23 mouse cellular contexts compared by ENCODE assay signal in genomic region chr7:25606625-25607063, GRCm38 (mm10). TPM values are rescaled to one million over a fixed set of nuclear protein-coding genes. Genes with fewer than 3 reads are reported as not detected.
DNase-seq lines count a peak whose midpoint lies in the region; ATAC-seq and TF ChIP-seq lines count a peak whose summit lies in the region.
"Had no signal": no experiment of that assay in that cellular context is flagged by ENCODE, and none has a peak within 500 bp of the region (broad histone marks: within the 10 kb centered on the region; RNA-seq: fewer than 3 reads in every experiment).

No protein-coding gene starts in this region.

- 0 out of 2 replicates have a peak, but pooled peaks have one; percentile 19 for TF ChIP-seq EP300 in liver, postnatal 0 days (IDR thresholded peaks at IDR 0.05; ENCODE audit: low read depth)

- H3K9ac ChIP-seq in liver, postnatal 0 days (replicated peaks): no peak overlapping the region
- H3K9ac ChIP-seq: heart, embryonic 12.5 days; hindbrain, embryonic 15.5 days; lung, embryonic 15.5 days had no signal

- H3K36me3 ChIP-seq in liver, postnatal 0 days (replicated peaks; ENCODE audit: insufficient read depth, low read length): no peaks in the 10 kb centered on the region
- H3K36me3 ChIP-seq: heart, embryonic 12.5 days; hindbrain, embryonic 15.5 days; lung, embryonic 15.5 days had no signal

- TF ChIP-seq POLR2A in bone marrow macrophage, adult 2 months (IDR thresholded peaks at IDR 0.05; ENCODE audit: borderline replicate concordance, low read depth, low read length): no peak

- peak overlapping the region; percentile 39; the same call in 1 of the 2 replicates for H3K27ac ChIP-seq in liver, postnatal 0 days (ENCODE audit: low read depth)
- H3K27ac ChIP-seq in bone marrow macrophage, adult 2 months (ENCODE audit: insufficient read depth, low read depth, low read length): peak overlapping the region; percentile 86
- H3K27ac ChIP-seq: hindbrain, embryonic 15.5 days; lung, embryonic 15.5 days had no signal

- 31% methylated on average over 4 of the region's 4 CpGs for WGBS in liver, postnatal 0 days (ENCODE audit: insufficient replicate concordance)

- ATAC-seq in liver, postnatal 0 days: no peak
- peak; percentile 49 for ATAC-seq in megakaryocyte-erythroid progenitor cell, adult 5-6 weeks (replicated peaks; ENCODE audit: low FRiP score, low TSS enrichment, poor library complexity, severe bottlenecking)
- ATAC-seq: CD4-positive, CD25-positive, alpha-beta regulatory T cell, adult 4 months; midbrain, embryonic 16.5 days had no signal

- no peaks in the 10 kb centered on the region for H3K9me3 ChIP-seq in liver, postnatal 0 days (ENCODE audit: low read length)
- H3K9me3 ChIP-seq: hindbrain, embryonic 15.5 days; lung, embryonic 15.5 days had no signal

- peak overlapping the region; percentile 29; the same call in 1 of the 2 replicates for H3K4me2 ChIP-seq in liver, postnatal 0 days (ENCODE audit: low read depth, low read length)
- H3K4me2 ChIP-seq: heart, embryonic 12.5 days; hindbrain, embryonic 15.5 days; lung, embryonic 15.5 days had no signal

- H3K4me1 ChIP-seq in liver, postnatal 0 days (ENCODE audit: insufficient read depth): 0 out of 2 replicates have a peak, but pooled peaks cover 7% of the 10 kb centered on the region
- H3K4me1 ChIP-seq in bone marrow macrophage, adult 2 months (ENCODE audit: control insufficient read depth, insufficient read depth, low read length): peaks cover 25% of the 10 kb centered on the region
- H3K4me1 ChIP-seq: heart, embryonic 12.5 days; hindbrain, embryonic 15.5 days; lung, embryonic 15.5 days had no signal

- no peak overlapping the region for H3K4me3 ChIP-seq in liver, postnatal 0 days (ENCODE audit: low read depth, low read length)
- H3K4me3 ChIP-seq in bone marrow macrophage, adult 2 months (ENCODE audit: insufficient read depth, low read length): peak overlapping the region; percentile 29
- H3K4me3 ChIP-seq: heart, embryonic 12.5 days; hindbrain, embryonic 15.5 days; lung, embryonic 15.5 days had no signal

- TF ChIP-seq CTCF in liver, postnatal 0 days (IDR thresholded peaks at IDR 0.05; ENCODE audit: low read depth): no peak
- no peak for TF ChIP-seq CTCF in bone marrow macrophage, adult 2 months (IDR thresholded peaks at IDR 0.05; ENCODE audit: low read depth, low read length)

- no peaks in the 10 kb centered on the region for H3K27me3 ChIP-seq in liver, postnatal 0 days (ENCODE audit: insufficient read depth, low read length)
- H3K27me3 ChIP-seq: hindbrain, embryonic 15.5 days; lung, embryonic 15.5 days had no signal

- no peak for DNase-seq in liver, postnatal 0 days
- DNase-seq in liver: no peak
- no peak for DNase-seq in embryo, embryonic 11 days
- DNase-seq in cerebellum, postnatal 25 days: no peak
- DNase-seq in thymus, postnatal 36 days: no peak
- DNase-seq: adrenal gland, postnatal 10 days; cerebellum, adult 9-10 months; right cerebral cortex, postnatal 14 days; thymus, adult 18-20 months had no signal

RNA-seq across cellular contexts. Expression of gene Erich4, which starts 9.0 kb away (rescaled TPM):
- 0.20 TPM in 1 of 2 replicates, not detected in the other for polyA plus RNA-seq in liver, postnatal 0 days (2015; fragmentation: Nextera tagmentation; extraction: Ambion mirVana)
- not detected in 2 replicates for polyA plus RNA-seq in bone marrow macrophage, adult 2 months (2012; ENCODE audit: insufficient read depth, insufficient read length, missing spikeins)
- not detected in 2 replicates for total RNA-seq in megakaryocyte-erythroid progenitor cell, adult 5-6 weeks (2014; fragmentation: Nextera tagmentation)
- total RNA-seq in megakaryocyte-erythroid progenitor cell, adult 5-6 weeks (2017): not detected in 2 replicates
- total RNA-seq: adrenal gland, postnatal 10 days; gastrocnemius, postnatal 36 days; left cerebral cortex, postnatal 36 days; liver, adult 2 months had no signal
- polyA plus RNA-seq: CD4-positive, CD25-positive, alpha-beta regulatory T cell, adult 4 months; forebrain, embryonic 11.5 days; heart, embryonic 12.5 days; hindbrain, embryonic 15.5 days; liver, adult 2 months; lung, embryonic 15.5 days; midbrain, embryonic 16.5 days; neural tube, embryonic 11.5 days; stomach, embryonic 14.5 days; urinary bladder, adult 2 months had no signal

RNA-seq across cellular contexts. Expression of gene Dmac2, which starts 12.6 kb away (rescaled TPM):
- 12.2 and 13.7 TPM in 2 replicates for polyA plus RNA-seq in liver, postnatal 0 days (2015; fragmentation: Nextera tagmentation; extraction: Ambion mirVana)
- 41.2 and 47.8 TPM in 2 replicates for polyA plus RNA-seq in bone marrow macrophage, adult 2 months (2012; ENCODE audit: insufficient read depth, insufficient read length, missing spikeins)
- 22.5 and 24.2 TPM in 2 replicates for total RNA-seq in megakaryocyte-erythroid progenitor cell, adult 5-6 weeks (2014; fragmentation: Nextera tagmentation)
- total RNA-seq in megakaryocyte-erythroid progenitor cell, adult 5-6 weeks (2017): 30.4 and 35.9 TPM in 2 replicates

RNA-seq across cellular contexts. Expression of gene B3gnt8, which starts 19.8 kb away (rescaled TPM):
- 3.7 and 4.1 TPM in 2 replicates for polyA plus RNA-seq in liver, postnatal 0 days (2015; fragmentation: Nextera tagmentation; extraction: Ambion mirVana)
- 59.1 and 61.2 TPM in 2 replicates for polyA plus RNA-seq in bone marrow macrophage, adult 2 months (2012; ENCODE audit: insufficient read depth, insufficient read length, missing spikeins)
- total RNA-seq in megakaryocyte-erythroid progenitor cell, adult 5-6 weeks (2014; fragmentation: Nextera tagmentation): 8.2 TPM in 1 of 2 replicates, not detected in the other
- 0.19 and 0.46 TPM in 2 replicates for total RNA-seq in megakaryocyte-erythroid progenitor cell, adult 5-6 weeks (2017)

RNA-seq across cellular contexts. Expression of gene Bckdha, which starts 52.1 kb away (rescaled TPM):
- 106 and 123 TPM in 2 replicates for polyA plus RNA-seq in liver, postnatal 0 days (2015; fragmentation: Nextera tagmentation; extraction: Ambion mirVana)
- 56.1 and 59.3 TPM in 2 replicates for polyA plus RNA-seq in bone marrow macrophage, adult 2 months (2012; ENCODE audit: insufficient read depth, insufficient read length, missing spikeins)
- 20.2 and 27.4 TPM in 2 replicates for total RNA-seq in megakaryocyte-erythroid progenitor cell, adult 5-6 weeks (2014; fragmentation: Nextera tagmentation)
- 22.6 and 25.8 TPM in 2 replicates for total RNA-seq in megakaryocyte-erythroid progenitor cell, adult 5-6 weeks (2017)

RNA-seq across cellular contexts. Expression of gene Exosc5, which starts 52.3 kb away (rescaled TPM):
- 44.5 and 49.2 TPM in 2 replicates for polyA plus RNA-seq in liver, postnatal 0 days (2015; fragmentation: Nextera tagmentation; extraction: Ambion mirVana)
- 22.6 and 30.6 TPM in 2 replicates for polyA plus RNA-seq in bone marrow macrophage, adult 2 months (2012; ENCODE audit: insufficient read depth, insufficient read length, missing spikeins)
- total RNA-seq in megakaryocyte-erythroid progenitor cell, adult 5-6 weeks (2014; fragmentation: Nextera tagmentation): 69.2 and 123 TPM in 2 replicates
- total RNA-seq in megakaryocyte-erythroid progenitor cell, adult 5-6 weeks (2017): 34.9 and 43.9 TPM in 2 replicates

Comparison
In these comparisons a context has a peak if more than half of its experiments do, and no peak if none do; other contexts are left out.
1. RNA of gene B3gnt8, which starts 19.8 kb away (polyA plus RNA-seq): 59.1 to 61.2 TPM in bone marrow macrophage, adult 2 months; 3.7 to 4.1 TPM in liver, postnatal 0 days; every median in the first group is over 10 times any median in the second.